Mouse (Mus musculus): ENCODE measurements at regions not wholly inside any gene's neighbourhood (a gene's known extent, or its start where the extent isn't known, plus 50 kb on each side); places are given as distances from the start of the nearest gene placed in this dataset.

DNA sequence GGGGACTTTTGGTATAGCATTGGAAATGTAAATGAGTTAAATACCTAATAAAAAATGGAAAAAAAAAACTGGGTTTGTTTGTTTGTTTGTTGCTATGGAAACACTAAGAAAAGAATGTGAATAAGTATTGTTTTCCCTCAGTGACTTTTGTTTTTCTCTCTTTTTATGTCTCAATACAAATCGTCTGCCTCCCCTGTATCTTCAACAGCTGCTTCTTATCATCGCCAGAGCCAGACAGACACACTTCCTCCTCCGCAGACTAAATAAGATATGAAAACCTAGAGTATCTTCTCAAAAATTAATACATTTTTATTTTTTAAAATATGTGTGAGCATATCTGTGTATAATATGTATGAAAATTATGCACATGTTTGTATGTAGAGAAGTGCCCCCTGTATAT, 389.0 kb downstream of the Nuf2 start:
- peak; percentile 49; the same call in 1 of the 2 replicates for ATAC-seq (ENCODE audit: low read depth)
- no peak overlapping the region for H3K9ac ChIP-seq (ENCODE audit: low read length)
- no peak overlapping the region for H3K27ac ChIP-seq (ENCODE audit: low read length)
- H3K36me3 ChIP-seq (ENCODE audit: control insufficient read depth, insufficient read depth, low read length): no peaks in the 10 kb centered on the region
- H3K4me3 ChIP-seq (ENCODE audit: low read length): no peak overlapping the region
- no peaks in the 10 kb centered on the region for H3K27me3 ChIP-seq (ENCODE audit: control insufficient read depth, insufficient read depth, low read depth, low read length)
- H3K4me2 ChIP-seq (ENCODE audit: low read depth, low read length): no peak overlapping the region
- 61% methylated on average over 3 of the region's 3 CpGs for WGBS
- no peaks in the 10 kb centered on the region for H3K4me1 ChIP-seq (replicated peaks; ENCODE audit: control insufficient read depth, insufficient read depth, low read length)
- no peaks in the 10 kb centered on the region for H3K9me3 ChIP-seq (ENCODE audit: control insufficient read depth, low read length)

GRCm38 (mm10) chr1:169140056-169140455, 391.2 kb downstream of the Nuf2 start:
- Histone ChIP-seq H3K36me3 (ENCODE audit: control insufficient read depth, insufficient read depth, low read length) (no peaks in the 10 kb centered on the region), H3K9ac (ENCODE audit: low read length) (no peak overlapping the region), H3K27me3 (ENCODE audit: control insufficient read depth, insufficient read depth, low read depth, low read length) (no peaks in the 10 kb centered on the region), H3K4me1 (replicated peaks; ENCODE audit: control insufficient read depth, insufficient read depth, low read length) (no peaks in the 10 kb centered on the region), H3K27ac (ENCODE audit: low read length) (no peak overlapping the region), H3K9me3 (ENCODE audit: control insufficient read depth, low read length) (no peaks in the 10 kb centered on the region), H3K4me3 (ENCODE audit: low read length) (no peak overlapping the region), H3K4me2 (ENCODE audit: low read depth, low read length) (no peak overlapping the region)
- 0 out of 2 replicates have a peak, but pooled peaks have one; percentile 38 for ATAC-seq (ENCODE audit: low read depth)
- WGBS: 61% methylated on average over 3 of the region's 3 CpGs

- ATAC-seq (ENCODE audit: low read depth): no peak
- Histone ChIP-seq H3K9ac (ENCODE audit: low read length) (no peak overlapping the region), H3K4me3 (ENCODE audit: low read length) (no peak overlapping the region), H3K36me3 (ENCODE audit: control insufficient read depth, insufficient read depth, low read length) (no peaks in the 10 kb centered on the region), H3K4me1 (replicated peaks; ENCODE audit: control insufficient read depth, insufficient read depth, low read length) (no peaks in the 10 kb centered on the region), H3K9me3 (ENCODE audit: control insufficient read depth, low read length) (no peaks in the 10 kb centered on the region), H3K4me2 (ENCODE audit: low read depth, low read length) (no peak overlapping the region), H3K27ac (ENCODE audit: low read length) (no peak overlapping the region), H3K27me3 (ENCODE audit: control insufficient read depth, insufficient read depth, low read depth, low read length) (no peaks in the 10 kb centered on the region)
- 61% methylated on average over 5 of the region's 5 CpGs for WGBS
Observed at GRCm38 (mm10) chr1:169139507-169139906, 391.8 kb downstream of the Nuf2 start.

DNA sequence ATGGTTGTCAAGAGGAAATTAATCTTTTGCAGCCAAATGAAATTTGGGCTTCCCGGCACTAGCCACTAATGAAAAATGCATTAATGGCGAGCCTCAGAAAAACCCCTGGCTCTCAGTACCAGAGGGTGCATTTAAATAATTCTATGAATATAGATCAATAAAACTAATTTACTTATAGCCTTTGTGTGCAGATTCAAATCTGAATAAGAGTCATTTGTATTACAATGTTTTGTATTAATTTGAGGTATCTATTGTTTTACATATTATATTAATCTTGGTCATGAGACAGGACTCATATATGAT, 392.1 kb downstream of the Nuf2 start:
- Histone ChIP-seq H3K27me3 (ENCODE audit: control insufficient read depth, insufficient read depth, low read depth, low read length) (no peaks in the 10 kb centered on the region), H3K4me1 (replicated peaks; ENCODE audit: control insufficient read depth, insufficient read depth, low read length) (no peaks in the 10 kb centered on the region), H3K27ac (ENCODE audit: low read length) (no peak overlapping the region), H3K36me3 (ENCODE audit: control insufficient read depth, insufficient read depth, low read length) (no peaks in the 10 kb centered on the region), H3K9me3 (ENCODE audit: control insufficient read depth, low read length) (no peaks in the 10 kb centered on the region), H3K4me2 (ENCODE audit: low read depth, low read length) (no peak overlapping the region), H3K4me3 (ENCODE audit: low read length) (no peak overlapping the region), H3K9ac (ENCODE audit: low read length) (no peak overlapping the region)
- 34% methylated on average over 2 of the region's 2 CpGs for WGBS
- ATAC-seq (ENCODE audit: low read depth): no peak

- H3K9ac ChIP-seq (ENCODE audit: low read length): no peak overlapping the region
- ATAC-seq (ENCODE audit: low read depth): no peak
- H3K4me2 ChIP-seq (ENCODE audit: low read depth, low read length): no peak overlapping the region
- no peaks in the 10 kb centered on the region for H3K9me3 ChIP-seq (ENCODE audit: control insufficient read depth, low read length)
- no peak overlapping the region for H3K27ac ChIP-seq (ENCODE audit: low read length)
- H3K27me3 ChIP-seq (ENCODE audit: control insufficient read depth, insufficient read depth, low read depth, low read length): no peaks in the 10 kb centered on the region
- no peaks in the 10 kb centered on the region for H3K36me3 ChIP-seq (ENCODE audit: control insufficient read depth, insufficient read depth, low read length)
- no peak overlapping the region for H3K4me3 ChIP-seq (ENCODE audit: low read length)
- H3K4me1 ChIP-seq (replicated peaks; ENCODE audit: control insufficient read depth, insufficient read depth, low read length): no peaks in the 10 kb centered on the region
- 49% methylated on average over 6 of the region's 6 CpGs for WGBS
Observed at GRCm38 (mm10) chr1:169138404-169139183, 392.7 kb downstream of the Nuf2 start.

GRCm38 (mm10) chr1:169135542-169135941, 395.7 kb downstream of the Nuf2 start:
- Histone ChIP-seq H3K27ac (ENCODE audit: low read length) (no peak overlapping the region), H3K4me1 (replicated peaks; ENCODE audit: control insufficient read depth, insufficient read depth, low read length) (no peaks in the 10 kb centered on the region), H3K9ac (ENCODE audit: low read length) (no peak overlapping the region), H3K27me3 (ENCODE audit: control insufficient read depth, insufficient read depth, low read depth, low read length) (no peaks in the 10 kb centered on the region), H3K9me3 (ENCODE audit: control insufficient read depth, low read length) (no peaks in the 10 kb centered on the region), H3K4me3 (ENCODE audit: low read length) (no peak overlapping the region), H3K4me2 (ENCODE audit: low read depth, low read length) (no peak overlapping the region), H3K36me3 (ENCODE audit: control insufficient read depth, insufficient read depth, low read length) (no peaks in the 10 kb centered on the region)
- ATAC-seq (ENCODE audit: low read depth): no peak

- H3K9ac ChIP-seq (ENCODE audit: low read length): no peak overlapping the region
- H3K36me3 ChIP-seq (ENCODE audit: control insufficient read depth, insufficient read depth, low read length): no peaks in the 10 kb centered on the region
- H3K4me2 ChIP-seq (ENCODE audit: low read depth, low read length): no peak overlapping the region
- no peak overlapping the region for H3K4me3 ChIP-seq (ENCODE audit: low read length)
- no peak for ATAC-seq (ENCODE audit: low read depth)
- no peak overlapping the region for H3K27ac ChIP-seq (ENCODE audit: low read length)
- H3K4me1 ChIP-seq (replicated peaks; ENCODE audit: control insufficient read depth, insufficient read depth, low read length): no peaks in the 10 kb centered on the region
- 44% methylated on average over 4 of the region's 4 CpGs for WGBS
- no peaks in the 10 kb centered on the region for H3K9me3 ChIP-seq (ENCODE audit: control insufficient read depth, low read length)
- H3K27me3 ChIP-seq (ENCODE audit: control insufficient read depth, insufficient read depth, low read depth, low read length): no peaks in the 10 kb centered on the region
Observed at GRCm38 (mm10) chr1:169103669-169104068, 427.6 kb downstream of the Nuf2 start.

- WGBS: 56% methylated on average over 2 of the region's 2 CpGs
- H3K36me3 ChIP-seq (ENCODE audit: control insufficient read depth, insufficient read depth, low read length): no peaks in the 10 kb centered on the region
- no peaks in the 10 kb centered on the region for H3K9me3 ChIP-seq (ENCODE audit: control insufficient read depth, low read length)
- no peaks in the 10 kb centered on the region for H3K4me1 ChIP-seq (replicated peaks; ENCODE audit: control insufficient read depth, insufficient read depth, low read length)
- H3K9ac ChIP-seq (ENCODE audit: low read length): no peak overlapping the region
- no peaks in the 10 kb centered on the region for H3K27me3 ChIP-seq (ENCODE audit: control insufficient read depth, insufficient read depth, low read depth, low read length)
- ATAC-seq (ENCODE audit: low read depth): no peak
- no peak overlapping the region for H3K4me3 ChIP-seq (ENCODE audit: low read length)
- H3K27ac ChIP-seq (ENCODE audit: low read length): no peak overlapping the region
- no peak overlapping the region for H3K4me2 ChIP-seq (ENCODE audit: low read depth, low read length)
Observed at GRCm38 (mm10) chr1:169103113-169103512, 428.2 kb downstream of the Nuf2 start.

- Histone ChIP-seq H3K36me3 (ENCODE audit: control insufficient read depth, insufficient read depth, low read length) (no peaks in the 10 kb centered on the region), H3K27ac (ENCODE audit: low read length) (no peak overlapping the region), H3K4me2 (ENCODE audit: low read depth, low read length) (no peak overlapping the region), H3K4me3 (ENCODE audit: low read length) (no peak overlapping the region), H3K9ac (ENCODE audit: low read length) (no peak overlapping the region), H3K27me3 (ENCODE audit: control insufficient read depth, insufficient read depth, low read depth, low read length) (no peaks in the 10 kb centered on the region), H3K4me1 (replicated peaks; ENCODE audit: control insufficient read depth, insufficient read depth, low read length) (no peaks in the 10 kb centered on the region), H3K9me3 (ENCODE audit: control insufficient read depth, low read length) (no peaks in the 10 kb centered on the region)
- 30% methylated on average over 5 of the region's 5 CpGs for WGBS
- peak; percentile 56 for ATAC-seq (ENCODE audit: low read depth)
Observed at GRCm38 (mm10) chr1:169099221-169099620, 432.0 kb downstream of the Nuf2 start.

DNA sequence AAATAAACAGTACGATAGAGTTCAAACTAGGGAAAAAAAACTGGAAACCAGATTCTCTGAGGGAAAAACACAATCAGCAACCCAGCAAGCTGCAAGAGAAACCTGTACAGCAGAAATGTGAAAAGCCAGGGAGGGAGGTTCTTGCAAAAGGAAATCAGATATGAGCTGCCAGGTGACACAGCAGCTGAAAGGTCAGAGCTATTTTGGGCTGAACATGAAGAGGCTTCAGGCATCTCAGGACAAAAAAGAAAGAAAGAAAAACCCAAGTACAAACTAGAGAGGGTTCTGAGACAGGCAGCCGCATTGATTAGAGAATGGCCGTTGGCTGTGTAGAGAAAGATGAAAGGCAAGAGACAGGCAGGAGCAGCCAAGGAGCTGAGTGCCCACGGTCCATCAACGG, 434.5 kb downstream of the Nuf2 start:
- H3K4me2 ChIP-seq (ENCODE audit: low read depth, low read length): no peak overlapping the region
- H3K36me3 ChIP-seq (ENCODE audit: control insufficient read depth, insufficient read depth, low read length): no peaks in the 10 kb centered on the region
- no peaks in the 10 kb centered on the region for H3K27me3 ChIP-seq (ENCODE audit: control insufficient read depth, insufficient read depth, low read depth, low read length)
- H3K4me1 ChIP-seq (replicated peaks; ENCODE audit: control insufficient read depth, insufficient read depth, low read length): no peaks in the 10 kb centered on the region
- no peak overlapping the region for H3K27ac ChIP-seq (ENCODE audit: low read length)
- H3K9me3 ChIP-seq (ENCODE audit: control insufficient read depth, low read length): no peaks in the 10 kb centered on the region
- no peak overlapping the region for H3K4me3 ChIP-seq (ENCODE audit: low read length)
- ATAC-seq (ENCODE audit: low read depth): no peak
- no peak overlapping the region for H3K9ac ChIP-seq (ENCODE audit: low read length)
- WGBS: 16% methylated on average over 5 of the region's 5 CpGs

Measured in lung, embryonic 16.5 days (tissue).